Mouse (Mus musculus) heart, postnatal 0 days (tissue): Measurements from ENCODE around the gene M1ap. TPM values are rescaled to one million over a fixed set of nuclear protein-coding genes. Genes with fewer than 3 reads are reported as not detected.

Source experiments
- ATAC-seq: fragments of 200-750 bp; cut with Nextera tagmentation; 2 replicates; pipeline ENCODE4 v1.8.0; 2017; ENCODE audit warnings: low read depth, moderate number of reproducible peaks, moderate library complexity; ENCODE audit not compliant: insufficient read depth
- DNase-seq: peaks from one replicate; pipeline ENCODE4 v3.0.0-alpha.2; 2016; ENCODE audit warnings: low spot score
- H3K27ac ChIP-seq: fragments of 300-500 bp; sonication (generic); 2 replicates; pipeline ENCODE4 v1.5.1; 2014; ENCODE audit warnings: low read depth, mild to moderate bottlenecking
- H3K27me3 ChIP-seq: fragments of 300-500 bp; sonication (generic); 2 replicates; pipeline ENCODE4 v1.6.1; 2014; ENCODE audit warnings: low read length, mixed read lengths; ENCODE audit not compliant: control insufficient read depth, insufficient read depth
- H3K36me3 ChIP-seq: fragments of 300-500 bp; sonication (generic); replicated peaks from 2 replicates; pipeline ENCODE4 v1.6.1; 2014; ENCODE audit warnings: low read length, mixed read lengths; ENCODE audit not compliant: control insufficient read depth, insufficient read depth
- H3K4me1 ChIP-seq: fragments of 300-500 bp; sonication (generic); 2 replicates; pipeline ENCODE4 v1.6.1; 2014; ENCODE audit warnings: antibody characterized with exemption; ENCODE audit not compliant: control insufficient read depth, insufficient read depth
- H3K4me2 ChIP-seq: fragments of 300-500 bp; sonication (generic); 2 replicates; pipeline ENCODE4 v1.6.1; 2014; ENCODE audit warnings: low read depth, mild to moderate bottlenecking, low read length, moderate library complexity
- H3K4me3 ChIP-seq: fragments of 300-500 bp; sonication (generic); 2 replicates; pipeline ENCODE4 v1.5.1; 2014; ENCODE audit warnings: low read depth, low read length
- H3K9ac ChIP-seq: fragments of 300-500 bp; sonication (generic); replicated peaks from 2 replicates; pipeline ENCODE4 v1.6.1; 2014; ENCODE audit warnings: low read depth, low read length, mixed read lengths
- H3K9me3 ChIP-seq: fragments of 300-500 bp; sonication (generic); replicated peaks from 2 replicates; pipeline ENCODE4 v1.6.1; 2016; ENCODE audit warnings: low read length; ENCODE audit not compliant: control insufficient read depth
- CTCF ChIP-seq: IDR thresholded peaks from 2 replicates; pipeline ENCODE4 v1.5.1; 2016; ENCODE audit warnings: antibody characterized with exemption, control low read depth, low read depth
- EP300 ChIP-seq: IDR thresholded peaks from 2 replicates; pipeline ENCODE4 v1.6.1; 2016; ENCODE audit warnings: antibody characterized with exemption, low read depth
- WGBS: fragments of 180-500 bp; shearing (Covaris S2); extraction: QIAGEN DNeasy Blood & Tissue Kit; methylation state at CpG from one replicate; pipeline ENCODE4 v1.1.7; 2014; 5-methylcytosine and 5-hydroxymethylcytosine counted together
- microRNA-seq: library from miRNA; unstranded; fragments of <30 nt; microRNA quantifications from one replicate; pipeline ENCODE4, GENCODE M21; 2016
- polyA plus RNA-seq: library from polyadenylated mRNA; unstranded; fragments of >200 nt; fragmentation: Nextera tagmentation; extraction: Ambion mirVana; gene quantifications from 2 replicates; pipeline ENCODE4 v1.2.1, GENCODE M21; 2015
- total RNA-seq: library from RNA; depleted of rRNA; stranded (reverse); fragments of >200 nt; gene quantifications from 2 replicates; pipeline ENCODE4 v1.2.3, GENCODE M21; 2014; ENCODE audit warnings: low replicate concordance; rRNA removed

The M1ap gene
- total and polyA plus RNA-seq, 2 experiments from 2014 or later, result 0.75 TPM; not detected in 1

DNA sequence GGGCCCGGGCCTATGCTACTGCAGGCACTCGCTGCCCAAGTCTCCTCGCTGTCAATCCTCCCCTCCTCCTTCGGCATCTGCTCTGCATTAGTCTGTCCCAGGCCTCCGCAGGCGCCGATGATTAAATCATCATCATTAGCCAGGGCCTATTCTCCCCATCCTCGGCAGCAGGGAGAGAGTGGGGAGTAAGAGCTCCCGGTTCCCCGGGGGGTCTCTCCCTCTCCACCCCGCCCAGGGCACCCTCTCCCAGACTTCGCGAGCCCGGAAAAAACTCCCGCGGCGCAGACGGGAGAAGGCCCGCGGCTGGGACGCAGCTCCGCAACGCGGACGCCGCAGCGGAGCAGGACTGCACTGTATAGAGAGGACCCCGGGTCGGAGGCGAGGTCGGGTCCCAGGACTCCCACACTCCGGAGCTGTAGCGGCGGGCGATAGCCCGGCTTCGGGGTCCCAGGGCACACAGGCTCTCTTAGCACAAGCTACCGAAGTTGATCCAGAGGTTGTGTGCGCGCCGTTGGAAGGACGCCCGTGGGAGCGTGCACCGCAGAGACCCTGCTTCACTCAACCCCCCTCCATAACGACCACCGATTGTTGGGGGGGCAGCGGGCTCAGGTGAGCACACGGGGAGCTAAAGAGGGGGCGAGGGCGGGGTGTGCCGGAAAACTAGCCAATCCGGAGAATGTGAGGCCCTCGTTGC is 131.1 kb downstream of the M1ap start, which contains the start of gene Pcgf1:
TSS of gene Pcgf1 (plus strand) at position 240 of the 694 bp plus-strand sequence.
- under 1% methylated on average over 54 of the region's 54 CpGs for WGBS
- Histone ChIP-seq H3K27me3 (peaks cover 48% of the 10 kb centered on the region), H3K27ac (peak within 1 kb of the TSS; percentile 80), H3K9ac (peak within 1 kb of the TSS; percentile 82), H3K4me2 (peak within 1 kb of the TSS; percentile 100), H3K4me1 (0 out of 2 replicates have a peak, but pooled peaks cover 4% of the 10 kb centered on the region), H3K4me3 (peak within 1 kb of the TSS; percentile 87), H3K9me3 (no peaks in the 10 kb centered on the region), H3K36me3 (peaks cover 28% of the 10 kb centered on the region; the same call in 1 of the 2 replicates)
- TF ChIP-seq CTCF (no peak), EP300 (no peak)
- DNase-seq (no peak), ATAC-seq (peak; percentile 51)

DNA sequence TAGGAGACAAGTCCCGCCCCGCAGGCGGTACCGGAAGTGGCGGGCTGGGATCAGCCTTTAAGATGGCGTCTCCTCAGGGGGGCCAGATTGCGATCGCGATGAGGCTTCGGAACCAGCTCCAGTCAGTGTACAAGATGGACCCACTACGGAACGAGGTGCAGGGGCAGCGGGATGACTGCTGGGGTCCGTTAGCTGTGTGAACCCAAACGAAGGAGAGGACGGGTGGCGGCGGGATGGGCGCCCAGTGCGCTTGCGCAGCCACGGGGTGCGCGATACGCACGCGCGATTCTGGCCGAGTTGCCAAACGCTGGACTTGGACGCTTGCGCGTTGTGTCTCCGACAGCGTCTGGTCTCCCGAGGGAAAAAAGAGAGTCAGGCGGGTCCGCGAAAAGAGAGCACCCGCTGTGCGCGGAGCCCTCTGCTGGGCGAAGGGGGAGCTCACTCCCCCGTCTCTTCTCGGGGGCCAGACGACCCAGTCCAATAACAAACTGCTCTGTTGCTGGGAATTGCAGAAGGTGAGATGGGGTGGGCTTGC is 131.7 kb downstream of the M1ap start:
- peaks cover 28% of the 10 kb centered on the region; the same call in 1 of the 2 replicates for H3K36me3 ChIP-seq
- under 1% methylated on average over 45 of the region's 46 CpGs for WGBS
- peak overlapping the region; percentile 100 for H3K4me2 ChIP-seq
- peak overlapping the region; percentile 80 for H3K27ac ChIP-seq
- no peaks in the 10 kb centered on the region for H3K9me3 ChIP-seq
- peak overlapping the region; percentile 82 for H3K9ac ChIP-seq
- TF ChIP-seq CTCF, result peak; percentile 54
- no peak for TF ChIP-seq EP300
- H3K4me3 ChIP-seq, result peak overlapping the region; percentile 87
- H3K4me1 ChIP-seq, result 0 out of 2 replicates have a peak, but pooled peaks cover 4% of the 10 kb centered on the region
- H3K27me3 ChIP-seq, result peaks cover 49% of the 10 kb centered on the region
- DNase-seq, result peak; percentile 94
- ATAC-seq, result peak; percentile 92

Small RNAs within 50 kb of the gene (microRNA-seq; reads per million reads assigned to microRNA genes)
- gene Mir7040, result not detected

Other genes starting within 250 kb of the M1ap start
- gene Pole4, start 241.5 kb upstream of the M1ap start, total RNA-seq, result 26.8 and 59.9 TPM in 2 replicates
- gene Pole4, start 241.5 kb upstream of the M1ap start, polyA plus RNA-seq, result 65.8 and 71.8 TPM in 2 replicates
- 39.7 and 50.9 TPM in 2 replicates for gene Hk2, start 172.4 kb upstream of the M1ap start, total RNA-seq
- 29.2 and 29.7 TPM in 2 replicates for gene Hk2, start 172.4 kb upstream of the M1ap start, polyA plus RNA-seq
- gene Sema4f, start 7.1 kb upstream of the M1ap start, total RNA-seq, result not detected in 2 replicates
- 0.04 TPM in 1 of 2 replicates, not detected in the other for gene Sema4f, start 7.1 kb upstream of the M1ap start, polyA plus RNA-seq
- 9.2 and 11.5 TPM in 2 replicates for gene Dok1, start 86.6 kb downstream of the M1ap start, total RNA-seq
- gene Dok1, start 86.6 kb downstream of the M1ap start, polyA plus RNA-seq, result 6.1 and 6.3 TPM in 2 replicates
- gene Loxl3, start 87.3 kb downstream of the M1ap start, total RNA-seq, result 9.0 and 9.8 TPM in 2 replicates
- gene Loxl3, start 87.3 kb downstream of the M1ap start, polyA plus RNA-seq, result 3.8 and 4.3 TPM in 2 replicates
- gene Aup1, start 107.6 kb downstream of the M1ap start, total RNA-seq, result 156 and 219 TPM in 2 replicates
- gene Aup1, start 107.6 kb downstream of the M1ap start, polyA plus RNA-seq, result 104 and 108 TPM in 2 replicates
- gene Htra2, start 108.4 kb downstream of the M1ap start, total RNA-seq, result 46.3 and 50.3 TPM in 2 replicates
- gene Htra2, start 108.4 kb downstream of the M1ap start, polyA plus RNA-seq, result 55.4 and 61.9 TPM in 2 replicates
- not detected in 2 replicates for gene Dqx1, start 110.9 kb downstream of the M1ap start, total RNA-seq
- gene Dqx1, start 110.9 kb downstream of the M1ap start, polyA plus RNA-seq, result 0.08 and 0.32 TPM in 2 replicates
- not detected in 2 replicates for gene Tlx2, start 123.4 kb downstream of the M1ap start, total RNA-seq
- not detected in 2 replicates for gene Tlx2, start 123.4 kb downstream of the M1ap start, polyA plus RNA-seq
- 12.1 and 14.8 TPM in 2 replicates for gene Pcgf1, start 131.0 kb downstream of the M1ap start, total RNA-seq
- gene Pcgf1, start 131.0 kb downstream of the M1ap start, polyA plus RNA-seq, result 13.2 and 14.7 TPM in 2 replicates
- gene Lbx2, start 139.5 kb downstream of the M1ap start, total RNA-seq, result not detected in 2 replicates
- 0.59 and 0.64 TPM in 2 replicates for gene Lbx2, start 139.5 kb downstream of the M1ap start, polyA plus RNA-seq
- 0.11 and 0.97 TPM in 2 replicates for gene Ccdc142, start 154.7 kb downstream of the M1ap start, total RNA-seq
- 1.1 and 1.6 TPM in 2 replicates for gene Ccdc142, start 154.7 kb downstream of the M1ap start, polyA plus RNA-seq
- gene Gm42688, start 154.7 kb downstream of the M1ap start, total RNA-seq, result 2.4 and 3.4 TPM in 2 replicates
- gene Gm42688, start 154.7 kb downstream of the M1ap start, polyA plus RNA-seq, result 1.1 and 1.4 TPM in 2 replicates
- gene Mrpl53, start 162.1 kb downstream of the M1ap start, total RNA-seq, result 87.9 and 156 TPM in 2 replicates
- 242 and 247 TPM in 2 replicates for gene Mrpl53, start 162.1 kb downstream of the M1ap start, polyA plus RNA-seq
- gene Mogs, start 168.6 kb downstream of the M1ap start, total RNA-seq, result 27.5 and 28.1 TPM in 2 replicates
- gene Mogs, start 168.6 kb downstream of the M1ap start, polyA plus RNA-seq, result 7.9 and 9.4 TPM in 2 replicates
- 151 and 186 TPM in 2 replicates for gene Wbp1, start 174.7 kb downstream of the M1ap start, total RNA-seq
- gene Wbp1, start 174.7 kb downstream of the M1ap start, polyA plus RNA-seq, result 97.5 and 98.1 TPM in 2 replicates
- gene Ino80b, start 178.5 kb downstream of the M1ap start, total RNA-seq, result 8.9 and 11.6 TPM in 2 replicates
- 5.5 and 6.8 TPM in 2 replicates for gene Ino80b, start 178.5 kb downstream of the M1ap start, polyA plus RNA-seq
- 40.0 and 45.9 TPM in 2 replicates for gene Rtkn, start 188.6 kb downstream of the M1ap start, total RNA-seq
- gene Rtkn, start 188.6 kb downstream of the M1ap start, polyA plus RNA-seq, result 12.5 and 13.0 TPM in 2 replicates
- 1.4 and 5.5 TPM in 2 replicates for gene Wdr54, start 209.5 kb downstream of the M1ap start, total RNA-seq
- gene Wdr54, start 209.5 kb downstream of the M1ap start, polyA plus RNA-seq, result 0.96 and 1.1 TPM in 2 replicates
- gene 1700003E16Rik, start 209.5 kb downstream of the M1ap start, total RNA-seq, result 2.0 TPM in 1 of 2 replicates, not detected in the other
- gene 1700003E16Rik, start 209.5 kb downstream of the M1ap start, polyA plus RNA-seq, result 0.20 and 0.45 TPM in 2 replicates
- 45.9 and 47.7 TPM in 2 replicates for gene Dctn1, start 219.0 kb downstream of the M1ap start, total RNA-seq
- 48.9 and 50.8 TPM in 2 replicates for gene Dctn1, start 219.0 kb downstream of the M1ap start, polyA plus RNA-seq